Mouse (Mus musculus) limb, embryonic 15.5 days (tissue): ENCODE results near the gene Ap3b1. TPM values are rescaled to one million over a fixed set of nuclear protein-coding genes. Genes with fewer than 3 reads are reported as not detected.

Experiments
- ATAC-seq: fragments of 200-750 bp; cut with Nextera tagmentation; 2 replicates; pipeline ENCODE4 v1.8.0; 2017; ENCODE audit warnings: low read depth, moderate TSS enrichment; ENCODE audit not compliant: insufficient number of reproducible peaks, low FRiP score, low TSS enrichment
- H3K27ac ChIP-seq: fragments of 300-500 bp; sonication (generic); 2 replicates; pipeline ENCODE4 v1.5.1; 2015; ENCODE audit warnings: moderate library complexity, mild to moderate bottlenecking, inconsistent platforms
- H3K27me3 ChIP-seq: fragments of 300-500 bp; sonication (generic); 2 replicates; pipeline ENCODE4 v1.6.1; 2015; ENCODE audit warnings: inconsistent platforms
- H3K36me3 ChIP-seq: fragments of 300-500 bp; sonication (generic); 2 replicates; pipeline ENCODE4 v1.6.1; 2015; ENCODE audit warnings: inconsistent platforms
- H3K4me1 ChIP-seq: fragments of 300-500 bp; sonication (generic); 2 replicates; pipeline ENCODE4 v1.6.1; 2015; ENCODE audit warnings: inconsistent platforms
- H3K4me2 ChIP-seq: fragments of 300-500 bp; sonication (generic); 2 replicates; pipeline ENCODE4 v1.6.1; 2015; ENCODE audit warnings: mild to moderate bottlenecking, inconsistent platforms
- H3K4me3 ChIP-seq: fragments of 300-500 bp; sonication (generic); 2 replicates; pipeline ENCODE4 v1.5.1; 2015; ENCODE audit warnings: mild to moderate bottlenecking, inconsistent platforms
- H3K9ac ChIP-seq: fragments of 300-500 bp; sonication (generic); 2 replicates; pipeline ENCODE4 v1.6.1; 2015; ENCODE audit warnings: inconsistent platforms
- H3K9me3 ChIP-seq: fragments of 300-500 bp; sonication (generic); 2 replicates; pipeline ENCODE4 v1.6.1; 2016; ENCODE audit warnings: inconsistent platforms
- WGBS: fragments of 180-500 bp; shearing (Covaris S2); methylation state at CpG from one replicate; pipeline ENCODE4 v1.1.7; 2015; 5-methylcytosine and 5-hydroxymethylcytosine counted together
- polyA plus RNA-seq: library from polyadenylated mRNA; unstranded; fragments of >200 nt; fragmentation: Nextera tagmentation; extraction: Ambion mirVana; gene quantifications from 2 replicates; pipeline ENCODE4 v1.2.1, GENCODE M21; 2015

Ap3b1 gene
- polyA plus RNA-seq, 1 experiment from 2014 or later: 44.1 TPM

GRCm38 (mm10) chr13:94381427-94381826, 22.7 kb downstream of the Ap3b1 start:
- no peak overlapping the region for H3K27ac ChIP-seq
- peaks cover 17% of the 10 kb centered on the region for H3K4me1 ChIP-seq
- no peaks in the 10 kb centered on the region for H3K27me3 ChIP-seq
- no peak overlapping the region for H3K4me3 ChIP-seq
- no peak overlapping the region for H3K4me2 ChIP-seq
- WGBS: 65% methylated on average over 4 of the region's 4 CpGs
- ATAC-seq: no peak
- H3K9me3 ChIP-seq: no peaks in the 10 kb centered on the region
- H3K9ac ChIP-seq: no peak overlapping the region
- no peaks in the 10 kb centered on the region for H3K36me3 ChIP-seq

- Histone ChIP-seq H3K4me1 (peaks cover 17% of the 10 kb centered on the region), H3K27me3 (no peaks in the 10 kb centered on the region), H3K9me3 (no peaks in the 10 kb centered on the region), H3K36me3 (no peaks in the 10 kb centered on the region), H3K4me3 (no peak overlapping the region), H3K4me2 (no peak overlapping the region), H3K27ac (no peak overlapping the region), H3K9ac (no peak overlapping the region)
- no peak for ATAC-seq
- WGBS: 62% methylated on average over 8 of the region's 8 CpGs
Observed at GRCm38 (mm10) chr13:94381829-94382675, 23.3 kb downstream of the Ap3b1 start.

GRCm38 (mm10) chr13:94384931-94385570, 26.3 kb downstream of the Ap3b1 start:
- ATAC-seq: no peak
- Histone ChIP-seq H3K27me3 (no peaks in the 10 kb centered on the region), H3K9me3 (no peaks in the 10 kb centered on the region), H3K36me3 (no peaks in the 10 kb centered on the region), H3K4me1 (peaks cover 16% of the 10 kb centered on the region; the same call in 1 of the 2 replicates), H3K27ac (no peak overlapping the region), H3K4me2 (no peak overlapping the region), H3K9ac (no peak overlapping the region), H3K4me3 (no peak overlapping the region)
- WGBS: 62% methylated on average over 3 of the region's 3 CpGs

GRCm38 (mm10) chr13:94388566-94388965, 29.8 kb downstream of the Ap3b1 start:
- H3K36me3 ChIP-seq: peaks cover 8% of the 10 kb centered on the region
- no peaks in the 10 kb centered on the region for H3K27me3 ChIP-seq
- no peak for ATAC-seq
- H3K4me1 ChIP-seq: peaks cover 11% of the 10 kb centered on the region; the same call in 1 of the 2 replicates
- H3K9me3 ChIP-seq: no peaks in the 10 kb centered on the region
- no peak overlapping the region for H3K27ac ChIP-seq
- H3K4me3 ChIP-seq: no peak overlapping the region
- H3K4me2 ChIP-seq: no peak overlapping the region
- H3K9ac ChIP-seq: no peak overlapping the region
- WGBS: 54% methylated on average over 3 of the region's 3 CpGs

- Histone ChIP-seq H3K27ac (no peak overlapping the region), H3K4me3 (no peak overlapping the region), H3K4me1 (peaks cover 11% of the 10 kb centered on the region; the same call in 1 of the 2 replicates), H3K4me2 (no peak overlapping the region), H3K9me3 (no peaks in the 10 kb centered on the region), H3K27me3 (no peaks in the 10 kb centered on the region), H3K36me3 (peaks cover 11% of the 10 kb centered on the region), H3K9ac (no peak overlapping the region)
- WGBS: 82% methylated on average over 2 of the region's 2 CpGs
- ATAC-seq: no peak
Observed at GRCm38 (mm10) chr13:94389541-94389940, 30.8 kb downstream of the Ap3b1 start.

GRCm38 (mm10) chr13:94392282-94392681, 33.5 kb downstream of the Ap3b1 start:
- no peak for ATAC-seq
- no peak overlapping the region for H3K27ac ChIP-seq
- no peaks in the 10 kb centered on the region for H3K27me3 ChIP-seq
- no peak overlapping the region for H3K4me2 ChIP-seq
- peaks cover 19% of the 10 kb centered on the region for H3K36me3 ChIP-seq
- H3K9ac ChIP-seq: no peak overlapping the region
- WGBS: 76% methylated on average over 5 of the region's 5 CpGs
- no peak overlapping the region for H3K4me3 ChIP-seq
- H3K4me1 ChIP-seq: peaks cover 7% of the 10 kb centered on the region; the same call in 1 of the 2 replicates
- no peaks in the 10 kb centered on the region for H3K9me3 ChIP-seq

- H3K36me3 ChIP-seq: peaks cover 19% of the 10 kb centered on the region
- H3K27me3 ChIP-seq: no peaks in the 10 kb centered on the region
- ATAC-seq: no peak
- WGBS: 36% methylated on average over 9 of the region's 9 CpGs
- no peaks in the 10 kb centered on the region for H3K9me3 ChIP-seq
- no peak overlapping the region for H3K27ac ChIP-seq
- no peak overlapping the region for H3K9ac ChIP-seq
- no peak overlapping the region for H3K4me3 ChIP-seq
- H3K4me2 ChIP-seq: no peak overlapping the region
- peaks cover 3% of the 10 kb centered on the region; the same call in 1 of the 2 replicates for H3K4me1 ChIP-seq
Observed at GRCm38 (mm10) chr13:94394486-94394885, 35.7 kb downstream of the Ap3b1 start.

GRCm38 (mm10) chr13:94395763-94396162, 37.0 kb downstream of the Ap3b1 start:
- no peaks in the 10 kb centered on the region for H3K27me3 ChIP-seq
- H3K4me3 ChIP-seq: no peak overlapping the region
- no peaks in the 10 kb centered on the region for H3K9me3 ChIP-seq
- peaks cover 19% of the 10 kb centered on the region for H3K36me3 ChIP-seq
- H3K4me2 ChIP-seq: no peak overlapping the region
- H3K27ac ChIP-seq: no peak overlapping the region
- 71% methylated on average over 8 of the region's 8 CpGs for WGBS
- peaks cover 3% of the 10 kb centered on the region; the same call in 1 of the 2 replicates for H3K4me1 ChIP-seq
- ATAC-seq: no peak
- no peak overlapping the region for H3K9ac ChIP-seq

- no peak overlapping the region for H3K4me3 ChIP-seq
- no peaks in the 10 kb centered on the region for H3K27me3 ChIP-seq
- H3K27ac ChIP-seq: no peak overlapping the region
- H3K9me3 ChIP-seq: no peaks in the 10 kb centered on the region
- 92% methylated on average over 10 of the region's 10 CpGs for WGBS
- H3K36me3 ChIP-seq: peaks cover 19% of the 10 kb centered on the region
- ATAC-seq: no peak
- H3K4me1 ChIP-seq: peaks cover 3% of the 10 kb centered on the region; the same call in 1 of the 2 replicates
- no peak overlapping the region for H3K9ac ChIP-seq
- H3K4me2 ChIP-seq: no peak overlapping the region
Observed at GRCm38 (mm10) chr13:94396392-94396920, 37.7 kb downstream of the Ap3b1 start.

- 77% methylated on average over 12 of the region's 12 CpGs for WGBS
Observed at GRCm38 (mm10) chr13:94398568-94399374, 40.0 kb downstream of the Ap3b1 start.

GRCm38 (mm10) chr13:94400465-94400864, 41.7 kb downstream of the Ap3b1 start:
- H3K27ac ChIP-seq: no peak overlapping the region
- no peak overlapping the region for H3K9ac ChIP-seq
- no peak overlapping the region for H3K4me2 ChIP-seq
- no peak overlapping the region for H3K4me3 ChIP-seq
- 89% methylated on average over 8 of the region's 8 CpGs for WGBS
- no peaks in the 10 kb centered on the region for H3K27me3 ChIP-seq
- H3K4me1 ChIP-seq: 0 out of 2 replicates have a peak, but pooled peaks cover 3% of the 10 kb centered on the region
- no peaks in the 10 kb centered on the region for H3K9me3 ChIP-seq
- H3K36me3 ChIP-seq: peaks cover 27% of the 10 kb centered on the region
- ATAC-seq: no peak

More at GRCm38 (mm10) chr13:94398568-94399374, 40.0 kb downstream of the Ap3b1 start:
- Histone ChIP-seq H3K4me2 (no peak overlapping the region), H3K27ac (no peak overlapping the region), H3K9ac (no peak overlapping the region), H3K4me1 (peaks cover 3% of the 10 kb centered on the region; the same call in 1 of the 2 replicates), H3K27me3 (no peaks in the 10 kb centered on the region), H3K9me3 (no peaks in the 10 kb centered on the region), H3K36me3 (peaks cover 15% of the 10 kb centered on the region), H3K4me3 (no peak overlapping the region)
- no peak for ATAC-seq
